ENCODE assay signal across 8 mouse cellular contexts in genomic region chr19:3767781-3768696, GRCm38 (mm10). TPM values are rescaled to one million over a fixed set of nuclear protein-coding genes. Genes with fewer than 3 reads are reported as not detected.
DNase-seq lines count a peak whose midpoint lies in the region; ATAC-seq and TF ChIP-seq lines count a peak whose summit lies in the region.

No protein-coding gene starts in this region.

- H3K79me2 ChIP-seq in CH12.LX (replicated peaks; ENCODE audit: control insufficient read depth, extremely low read depth, insufficient read depth, poor library complexity, severe bottlenecking) = peaks cover 18% of the 10 kb centered on the region

- peaks cover 14% of the 10 kb centered on the region for H3K27me3 ChIP-seq in CH12.LX (replicated peaks)
- no peaks in the 10 kb centered on the region for H3K27me3 ChIP-seq in forebrain, embryonic 12.5 days
- H3K27me3 ChIP-seq in heart, postnatal 0 days (ENCODE audit: control insufficient read depth, insufficient read depth, low read length) = no peaks in the 10 kb centered on the region
- peaks cover 18% of the 10 kb centered on the region for H3K27me3 ChIP-seq in liver, embryonic 15.5 days
- H3K27me3 ChIP-seq in neural tube, embryonic 11.5 days (ENCODE audit: control insufficient read depth, insufficient read depth, low read length) = no peaks in the 10 kb centered on the region
- no peaks in the 10 kb centered on the region for H3K27me3 ChIP-seq in stomach, embryonic 16.5 days (ENCODE audit: control insufficient read depth, insufficient read depth, low read length)

- under 1% methylated on average over 110 of the region's 111 CpGs for WGBS in forebrain, embryonic 12.5 days
- under 1% methylated on average over 107 of the region's 111 CpGs for WGBS in heart, postnatal 0 days
- under 1% methylated on average over 109 of the region's 111 CpGs for WGBS in liver, embryonic 15.5 days (ENCODE audit: insufficient replicate concordance)
- under 1% methylated on average over 89 of the region's 111 CpGs for WGBS in neural tube, embryonic 11.5 days
- WGBS in stomach, embryonic 16.5 days = under 1% methylated on average over 111 of the region's 111 CpGs

- TF ChIP-seq EP300 in CH12.LX (IDR thresholded peaks at IDR 0.05; ENCODE audit: low read length) = no peak
- peak; percentile 91 for TF ChIP-seq EP300 in heart, postnatal 0 days (IDR thresholded peaks at IDR 0.05; ENCODE audit: low read depth)

- no peaks in the 10 kb centered on the region for H3K9me3 ChIP-seq in CH12.LX (replicated peaks; ENCODE audit: low read length)
- no peaks in the 10 kb centered on the region for H3K9me3 ChIP-seq in forebrain, embryonic 12.5 days
- H3K9me3 ChIP-seq in heart, postnatal 0 days (replicated peaks; ENCODE audit: control insufficient read depth, low read length) = no peaks in the 10 kb centered on the region
- no peaks in the 10 kb centered on the region for H3K9me3 ChIP-seq in liver, embryonic 15.5 days (replicated peaks)
- no peaks in the 10 kb centered on the region for H3K9me3 ChIP-seq in neural tube, embryonic 11.5 days (ENCODE audit: control insufficient read depth, low read length)
- no peaks in the 10 kb centered on the region for H3K9me3 ChIP-seq in stomach, embryonic 16.5 days (replicated peaks; ENCODE audit: control insufficient read depth, low read length)

- peaks cover 0 to 13% of the 10 kb centered on the region in 2 experiments for H3K36me3 ChIP-seq in CH12.LX (replicated peaks in 1 of 2; ENCODE audit: control insufficient read depth in 1 of 2, insufficient read depth in 1 of 2, low read length in 1 of 2)
- 0 out of 2 replicates have a peak, but pooled peaks cover under 1% of the 10 kb centered on the region for H3K36me3 ChIP-seq in forebrain, embryonic 12.5 days (replicated peaks)
- no peaks in the 10 kb centered on the region for H3K36me3 ChIP-seq in heart, postnatal 0 days (replicated peaks; ENCODE audit: control insufficient read depth, insufficient read depth, low read length)
- H3K36me3 ChIP-seq in liver, embryonic 15.5 days (replicated peaks) = no peaks in the 10 kb centered on the region
- H3K36me3 ChIP-seq in neural tube, embryonic 11.5 days (ENCODE audit: control insufficient read depth, insufficient read depth, low read length) = no peaks in the 10 kb centered on the region
- H3K36me3 ChIP-seq in stomach, embryonic 16.5 days (ENCODE audit: control insufficient read depth, insufficient read depth, low read length) = no peaks in the 10 kb centered on the region

- dilution Hi-C loops in CH12.LX (cut with MboI; ENCODE audit: extremely low pct_ligation_motif_present, extremely low pct_unique_long_range_greater_than_20kb, low sequenced_read_pairs) = no loop called here

- peaks cover 3 to 13% of the 10 kb centered on the region in 2 experiments for H3K4me1 ChIP-seq in CH12.LX (ENCODE audit: control insufficient read depth in 1 of 2, insufficient read depth in 2 of 2)
- peaks cover 24% of the 10 kb centered on the region for H3K4me1 ChIP-seq in forebrain, embryonic 12.5 days
- peaks cover 15% of the 10 kb centered on the region for H3K4me1 ChIP-seq in heart, postnatal 0 days (ENCODE audit: control insufficient read depth, insufficient read depth)
- H3K4me1 ChIP-seq in liver, embryonic 15.5 days (replicated peaks) = peaks cover 23% of the 10 kb centered on the region
- peaks cover 12% of the 10 kb centered on the region for H3K4me1 ChIP-seq in neural tube, embryonic 11.5 days (ENCODE audit: control insufficient read depth, insufficient read depth, low read length)
- peaks cover 4% of the 10 kb centered on the region for H3K4me1 ChIP-seq in stomach, embryonic 16.5 days (ENCODE audit: control insufficient read depth, insufficient read depth, low read length)

- H3K4me2 ChIP-seq in CH12.LX (ENCODE audit: insufficient read depth, low read depth, poor library complexity, severe bottlenecking) = peak overlapping the region; percentile 52; the same call in 1 of the 2 replicates
- H3K4me2 ChIP-seq in forebrain, embryonic 12.5 days = peak overlapping the region; percentile 84
- peak overlapping the region; percentile 94 for H3K4me2 ChIP-seq in heart, postnatal 0 days (ENCODE audit: low read depth, low read length)
- peak overlapping the region; percentile 99 for H3K4me2 ChIP-seq in liver, embryonic 15.5 days
- H3K4me2 ChIP-seq in neural tube, embryonic 11.5 days (ENCODE audit: low read depth) = peak overlapping the region; percentile 92
- H3K4me2 ChIP-seq in stomach, embryonic 16.5 days (ENCODE audit: low read depth, low read length) = peak overlapping the region; percentile 79

- in situ Hi-C loops in CH12.LX (cut with MboI; ENCODE audit: low pct_ligation_motif_present, low pct_unique_long_range_greater_than_20kb, low sequenced_read_pairs) = no loop called here

- peak overlapping the region; percentile 98 for H3K9ac ChIP-seq in CH12.LX (ENCODE audit: insufficient read depth, low read depth)
- H3K9ac ChIP-seq in forebrain, embryonic 12.5 days = peak overlapping the region; percentile 100
- H3K9ac ChIP-seq in heart, postnatal 0 days (replicated peaks; ENCODE audit: low read depth, low read length) = peak overlapping the region; percentile 98
- H3K9ac ChIP-seq in liver, embryonic 15.5 days = peak overlapping the region; percentile 95
- peak overlapping the region; percentile 100 for H3K9ac ChIP-seq in neural tube, embryonic 11.5 days (ENCODE audit: low read length)
- H3K9ac ChIP-seq in stomach, embryonic 16.5 days (ENCODE audit: low read length) = peak overlapping the region; percentile 99

- peak; percentile 67 for ATAC-seq in forebrain, embryonic 12.5 days (ENCODE audit: low FRiP score)
- ATAC-seq in heart, postnatal 0 days (ENCODE audit: insufficient read depth, low read depth) = peak; percentile 59
- ATAC-seq in liver, embryonic 15.5 days (ENCODE audit: insufficient read depth) = peak; percentile 63
- ATAC-seq in neural tube, embryonic 11.5 days (ENCODE audit: insufficient read depth, low FRiP score, low TSS enrichment) = peak; percentile 58
- ATAC-seq in stomach, embryonic 16.5 days (ENCODE audit: insufficient read depth, low FRiP score) = peak; percentile 63

- DNase-seq in CH12.LX (ENCODE audit: extremely low read depth) = peak; percentile 75
- peak; percentile 65 for DNase-seq in c-Kit-positive CD71-positive TER-119-negative erythroid progenitor cells, embryonic 14.5 days (ENCODE audit: low read depth)
- DNase-seq in heart, postnatal 0 days (ENCODE audit: low spot score) = peak; percentile 87
- peak; percentile 81 to 89 for DNase-seq in kidney, postnatal 36 days
- peak; percentile 92 for DNase-seq in neural tube, embryonic 11.5 days (ENCODE audit: low spot score)

- no peak for TF ChIP-seq RAD21 in CH12.LX (IDR thresholded peaks at IDR 0.05; ENCODE audit: low read depth, low read length)

- TF ChIP-seq POLR2A in CH12.LX (IDR thresholded peaks at IDR 0.05; ENCODE audit: low read depth, low read length) = peak; percentile 97

- TF ChIP-seq CTCF in CH12.LX (conservative IDR thresholded peaks at IDR 0.05 in 1 of 2, IDR thresholded peaks at IDR 0.05 in 1 of 2; ENCODE audit: low read depth in 2 of 2, low read length in 2 of 2) = no peak
- TF ChIP-seq CTCF in heart, postnatal 0 days (IDR thresholded peaks at IDR 0.05; ENCODE audit: low read depth) = no peak

- peak overlapping the region; percentile 94 for H3K27ac ChIP-seq in CH12.LX (ENCODE audit: insufficient read depth, low read depth)
- H3K27ac ChIP-seq in forebrain, embryonic 12.5 days = peak overlapping the region; percentile 100
- H3K27ac ChIP-seq in heart, postnatal 0 days (ENCODE audit: low read depth) = peak overlapping the region; percentile 100
- peak overlapping the region; percentile 97 for H3K27ac ChIP-seq in liver, embryonic 15.5 days (replicated peaks)
- H3K27ac ChIP-seq in neural tube, embryonic 11.5 days (ENCODE audit: low read depth, low read length) = peak overlapping the region; percentile 100
- peak overlapping the region; percentile 100 for H3K27ac ChIP-seq in stomach, embryonic 16.5 days (ENCODE audit: low read length)

- H3K4me3 ChIP-seq in CH12.LX (replicated peaks in 1 of 3; ENCODE audit: low read depth in 2 of 3, low read length in 2 of 3, poor library complexity in 1 of 3) = peak overlapping the region; percentile 63 to 90 (median 86)
- peak overlapping the region; percentile 97 for H3K4me3 ChIP-seq in forebrain, embryonic 12.5 days (replicated peaks)
- peak overlapping the region; percentile 87 for H3K4me3 ChIP-seq in heart, postnatal 0 days (ENCODE audit: low read depth, low read length)
- peak overlapping the region; percentile 79 for H3K4me3 ChIP-seq in liver, embryonic 15.5 days (replicated peaks)
- peak overlapping the region; percentile 98 for H3K4me3 ChIP-seq in neural tube, embryonic 11.5 days (ENCODE audit: low read depth, low read length)
- peak overlapping the region; percentile 83 for H3K4me3 ChIP-seq in stomach, embryonic 16.5 days (replicated peaks; ENCODE audit: low read length)

TF ChIP-seq in CH12.LX, 34 proteins besides CTCF, POLR2A, EP300 and RAD21 (continues in another document):
- TF ChIP-seq SIN3A (IDR thresholded peaks at IDR 0.05; ENCODE audit: low read length) (no peak), JUN (IDR thresholded peaks at IDR 0.05; ENCODE audit: insufficient read depth, low read depth, low read length) (no peak), ZMIZ1 (IDR thresholded peaks at IDR 0.05; ENCODE audit: low read depth, low read length) (peak; percentile 56)

RNA-seq across cellular contexts. Expression of gene Kmt5b, which starts 0.8 kb away (rescaled TPM):
- total RNA-seq in CH12.LX (2012; rRNA removed) = 10.9 and 11.0 TPM in 2 replicates
- total RNA-seq in CH12.LX (2014; rRNA removed) = 13.9 and 15.1 TPM in 2 replicates
- polyA plus RNA-seq in CH12.LX (2012; ENCODE audit: insufficient read length, low read depth) = 16.6 and 24.2 TPM in 2 replicates
- 58.0 and 60.6 TPM in 2 replicates for polyA plus RNA-seq in forebrain, embryonic 12.5 days (2016; fragmentation: Nextera tagmentation; extraction: Ambion mirVana)
- total RNA-seq in heart, postnatal 0 days (2014; rRNA removed; ENCODE audit: low replicate concordance) = 25.6 and 27.9 TPM in 2 replicates
- 15.5 and 16.2 TPM in 2 replicates for polyA plus RNA-seq in heart, postnatal 0 days (2015; fragmentation: Nextera tagmentation; extraction: Ambion mirVana)
- 6.1 and 6.6 TPM in 2 replicates for polyA plus RNA-seq in liver, embryonic 15.5 days (2015; fragmentation: Nextera tagmentation; extraction: Ambion mirVana)
- 40.7 and 42.0 TPM in 2 replicates for polyA plus RNA-seq in neural tube, embryonic 11.5 days (2014; fragmentation: Nextera tagmentation; extraction: Ambion mirVana)
- polyA plus RNA-seq in stomach, embryonic 16.5 days (2015; fragmentation: Nextera tagmentation; extraction: Ambion mirVana) = 22.2 and 22.6 TPM in 2 replicates

RNA-seq across cellular contexts. Expression of gene 1810055G02Rik, which starts 59.9 kb away (rescaled TPM):
- 7.9 and 8.0 TPM in 2 replicates for total RNA-seq in CH12.LX (2012; rRNA removed)
- total RNA-seq in CH12.LX (2014; rRNA removed) = 4.9 and 5.6 TPM in 2 replicates
- 9.5 and 10.8 TPM in 2 replicates for polyA plus RNA-seq in CH12.LX (2012; ENCODE audit: insufficient read length, low read depth)
- 35.1 and 40.2 TPM in 2 replicates for polyA plus RNA-seq in forebrain, embryonic 12.5 days (2016; fragmentation: Nextera tagmentation; extraction: Ambion mirVana)
- total RNA-seq in heart, postnatal 0 days (2014; rRNA removed; ENCODE audit: low replicate concordance) = 17.3 and 19.6 TPM in 2 replicates
- 10.8 and 12.2 TPM in 2 replicates for polyA plus RNA-seq in heart, postnatal 0 days (2015; fragmentation: Nextera tagmentation; extraction: Ambion mirVana)
- polyA plus RNA-seq in liver, embryonic 15.5 days (2015; fragmentation: Nextera tagmentation; extraction: Ambion mirVana) = 16.0 and 16.6 TPM in 2 replicates
- polyA plus RNA-seq in neural tube, embryonic 11.5 days (2014; fragmentation: Nextera tagmentation; extraction: Ambion mirVana) = 44.5 and 46.7 TPM in 2 replicates
- polyA plus RNA-seq in stomach, embryonic 16.5 days (2015; fragmentation: Nextera tagmentation; extraction: Ambion mirVana) = 37.1 and 39.9 TPM in 2 replicates

Comparison
In these comparisons a context has a peak if more than half of its experiments do, and no peak if none do; other contexts are left out.
1. Peak in every context shown above with its lines: DNase-seq, ATAC-seq, H3K4me3 ChIP-seq and H3K27ac ChIP-seq.